Mouse (Mus musculus): ENCODE data around the gene Dst.

Gene Dst

DNA sequence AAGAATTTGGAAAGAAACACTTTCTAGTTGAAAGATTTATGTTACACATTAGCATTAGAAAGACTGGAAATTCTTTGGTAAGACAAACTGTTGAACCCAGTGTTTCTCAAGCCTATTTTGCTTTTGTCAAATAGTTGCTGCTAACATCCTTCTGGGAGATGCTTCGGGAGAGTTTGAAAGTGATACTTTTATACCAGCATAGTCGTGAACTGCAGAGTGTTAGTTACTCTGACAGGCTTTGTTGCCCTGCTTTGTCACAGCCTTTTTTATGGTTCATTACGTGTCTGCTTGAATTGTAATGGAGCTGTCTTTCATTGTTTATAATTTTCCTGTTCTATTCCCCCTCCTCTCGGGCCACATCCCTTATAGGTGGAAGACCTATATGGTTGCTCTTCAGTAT is 192.4 kb downstream of the Dst start:
- no peak for DNase-seq (ENCODE audit: low read depth, low spot score)

DNA sequence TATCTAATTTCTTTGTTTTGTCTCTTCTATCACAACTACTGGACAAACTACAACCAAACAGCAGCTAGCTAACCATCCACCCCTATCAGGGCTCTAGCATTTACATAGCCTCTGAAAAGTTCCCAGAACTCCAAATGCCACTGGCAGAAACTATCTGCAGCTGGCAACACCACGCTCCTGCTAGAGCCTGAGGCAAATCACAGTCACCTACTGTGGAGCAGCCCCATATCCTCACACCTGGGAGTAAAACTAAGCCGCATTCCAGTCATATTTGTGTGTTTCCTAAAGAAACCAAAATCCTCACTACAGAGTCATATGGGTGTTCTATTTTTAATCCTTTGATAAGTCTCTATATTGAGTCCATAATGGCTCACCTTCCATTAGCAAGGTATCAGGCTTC is 194.6 kb downstream of the Dst start:
- DNase-seq (ENCODE audit: low read depth, low spot score): no peak

DNA sequence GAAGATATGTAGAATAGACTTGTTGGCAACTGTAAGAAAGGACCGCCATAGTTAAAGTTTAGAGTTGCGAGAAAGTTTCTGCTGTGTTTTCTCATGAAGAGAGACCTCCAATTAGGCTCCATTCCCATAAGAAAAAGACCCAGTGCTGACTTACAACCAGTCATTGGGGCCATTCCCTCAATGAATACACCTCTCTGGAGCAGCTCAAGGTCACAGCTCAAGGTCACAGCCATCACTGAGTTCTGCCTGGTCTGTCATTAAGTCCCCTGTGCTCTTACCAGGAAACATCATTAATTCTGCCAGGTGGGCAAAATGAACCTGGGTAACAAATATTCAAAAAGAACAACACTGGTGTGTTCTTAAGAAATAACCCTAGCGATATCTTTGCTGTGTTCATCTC is 195.2 kb downstream of the Dst start:
- DNase-seq (ENCODE audit: low read depth, low spot score): no peak

DNA sequence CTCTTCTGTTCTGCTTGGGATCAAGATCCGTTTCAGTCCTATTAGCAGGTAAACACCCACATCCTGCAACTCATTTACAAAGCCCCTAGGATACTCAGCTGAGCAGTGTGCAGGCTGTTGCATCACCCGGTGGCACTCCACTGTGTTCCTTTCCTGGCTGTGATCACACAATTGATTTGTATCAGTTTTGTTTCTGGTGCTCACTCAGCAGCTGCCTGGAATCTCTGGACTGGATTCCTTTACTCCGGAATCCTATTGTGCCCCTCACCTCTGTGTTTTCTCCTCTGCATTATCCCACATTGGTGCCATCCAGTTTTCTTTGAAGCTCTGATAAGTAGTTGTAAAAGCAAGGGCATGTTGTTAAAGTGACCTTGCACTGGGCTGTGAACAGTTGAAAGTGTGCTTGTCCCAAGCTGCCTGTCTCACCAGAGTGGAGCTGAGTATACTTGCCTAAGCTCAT is 195.7 kb downstream of the Dst start:
- DNase-seq (ENCODE audit: low read depth, low spot score): no peak

DNA sequence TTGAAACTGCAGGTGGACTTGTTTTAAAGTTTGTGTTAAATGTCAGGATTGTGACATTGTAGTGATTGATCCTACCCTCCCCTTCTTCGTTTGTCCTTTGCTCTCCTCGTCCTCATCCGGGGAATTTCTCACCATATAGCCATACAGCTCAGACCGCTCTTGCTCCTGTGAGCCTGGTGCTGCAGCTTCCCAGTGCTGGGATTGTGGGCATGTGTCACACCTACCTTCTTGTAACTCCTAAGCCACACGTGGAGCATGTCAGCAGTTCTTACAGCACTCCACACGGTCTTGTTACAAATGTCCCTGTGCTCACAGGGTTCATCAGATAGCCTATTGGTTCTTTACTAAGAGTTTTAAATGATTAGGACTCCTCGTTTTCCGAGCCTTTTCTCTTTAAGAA is 196.8 kb downstream of the Dst start:
- DNase-seq (ENCODE audit: low read depth, low spot score): no peak

DNA sequence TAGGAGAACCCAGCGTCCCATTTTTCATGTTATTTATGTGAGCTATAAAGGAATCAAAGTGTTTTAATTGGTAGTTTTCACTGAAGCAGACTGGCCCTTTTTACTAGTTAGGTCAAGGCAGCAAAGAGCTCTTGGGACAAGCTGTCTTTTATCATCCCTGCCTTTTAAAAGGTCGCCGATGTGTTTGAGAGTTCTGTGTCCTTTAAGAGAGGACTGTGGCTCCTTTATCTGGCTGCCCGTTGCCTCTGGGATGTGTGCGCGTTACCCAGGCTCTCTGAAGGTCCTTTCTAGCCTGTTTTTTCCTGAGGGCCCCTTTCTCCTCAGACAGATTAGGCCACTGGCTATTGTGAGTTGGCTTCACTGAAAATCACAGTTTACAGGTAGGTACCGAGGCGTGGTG is 198.6 kb downstream of the Dst start:
- no peak for DNase-seq (ENCODE audit: low read depth, low spot score)

DNA sequence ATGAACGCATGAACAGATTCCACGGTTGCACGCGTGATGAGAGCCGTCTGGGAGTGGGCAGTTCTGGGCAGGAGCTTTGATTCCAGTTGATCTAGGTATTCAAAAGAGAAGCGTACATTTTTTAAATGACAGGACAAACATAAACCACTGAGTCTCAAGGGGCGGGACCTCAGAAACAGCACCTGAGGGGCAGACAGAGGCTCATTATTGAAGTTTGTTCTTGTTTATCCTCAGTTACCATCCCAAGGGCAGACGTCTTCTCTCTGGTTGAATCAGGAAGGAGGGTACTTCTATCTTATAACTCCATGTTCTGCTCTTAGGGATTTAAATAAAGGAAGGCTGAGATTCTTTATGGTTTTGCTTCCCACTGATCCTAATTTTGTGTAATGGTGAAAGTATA is 199.1 kb downstream of the Dst start:
- no peak for DNase-seq (ENCODE audit: low read depth, low spot score)

DNA sequence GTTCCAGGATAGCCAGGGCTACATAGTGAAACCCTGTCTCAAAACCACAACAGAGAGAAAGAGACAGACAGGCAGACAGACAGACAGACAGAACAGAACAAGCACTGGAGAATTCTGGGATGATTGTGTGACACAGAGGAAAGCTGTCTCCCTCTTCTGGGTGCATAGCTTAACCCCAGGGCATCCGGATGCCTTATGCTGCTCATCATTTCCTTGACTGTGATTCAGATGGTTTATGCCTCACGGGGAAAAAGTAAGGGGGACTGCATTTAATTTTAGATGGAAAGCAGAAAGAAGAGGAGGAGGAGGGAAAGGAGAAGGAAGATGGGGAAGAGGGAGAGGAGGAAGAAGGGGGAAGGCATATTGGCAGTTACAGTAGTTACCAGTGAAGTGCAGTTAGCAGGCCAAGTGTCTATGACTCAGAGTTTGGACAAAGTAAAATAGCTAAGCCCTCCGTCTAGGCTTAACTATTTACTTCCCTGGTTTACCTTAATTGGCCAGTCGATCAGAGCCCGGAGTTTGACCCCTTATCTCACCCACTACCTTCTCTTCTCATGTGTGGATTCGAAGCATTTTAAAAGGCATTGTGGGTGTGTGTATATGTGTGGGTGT is 201.7 kb downstream of the Dst start:
- DNase-seq (ENCODE audit: low read depth, low spot score): no peak

DNA sequence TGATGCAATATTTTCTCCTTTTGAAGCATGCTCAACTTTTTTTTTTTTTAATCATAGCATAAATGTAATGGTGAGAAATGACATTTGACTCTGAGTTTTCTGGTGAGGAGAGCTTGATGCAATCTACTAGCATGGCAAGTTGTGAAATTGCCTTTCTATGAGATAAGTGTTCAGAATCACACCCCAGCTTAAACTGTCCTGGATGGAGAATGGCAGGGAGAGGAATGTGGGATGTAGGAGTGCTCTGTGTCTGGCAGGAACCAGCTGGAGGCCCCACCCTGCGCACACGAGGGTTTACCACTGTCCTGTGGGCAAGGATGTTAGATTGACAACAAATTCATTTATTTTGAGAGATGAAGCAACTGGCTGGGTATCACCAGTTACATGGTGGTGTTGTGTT is 202.8 kb downstream of the Dst start:
- DNase-seq (ENCODE audit: low read depth, low spot score): no peak

DNA sequence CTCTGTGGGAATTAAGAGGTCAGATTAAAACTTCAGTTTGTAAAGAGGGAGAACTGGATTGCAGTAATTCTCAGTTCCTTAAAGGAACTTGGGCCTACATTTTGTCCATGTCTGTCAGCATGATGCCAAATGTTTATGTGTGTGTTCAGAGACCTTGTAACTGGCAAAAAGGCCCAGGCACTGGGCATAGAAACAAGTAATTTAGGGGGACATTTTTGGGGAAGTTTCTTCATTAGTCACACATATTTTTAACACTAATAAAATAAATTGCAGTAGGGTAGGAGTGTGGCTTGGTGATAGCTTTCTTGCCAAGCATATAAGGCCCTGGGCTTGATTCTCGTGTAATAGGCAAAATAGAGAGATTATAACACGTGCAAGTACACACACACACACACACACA is 203.9 kb downstream of the Dst start:
- no peak for DNase-seq (ENCODE audit: low read depth, low spot score)

DNA sequence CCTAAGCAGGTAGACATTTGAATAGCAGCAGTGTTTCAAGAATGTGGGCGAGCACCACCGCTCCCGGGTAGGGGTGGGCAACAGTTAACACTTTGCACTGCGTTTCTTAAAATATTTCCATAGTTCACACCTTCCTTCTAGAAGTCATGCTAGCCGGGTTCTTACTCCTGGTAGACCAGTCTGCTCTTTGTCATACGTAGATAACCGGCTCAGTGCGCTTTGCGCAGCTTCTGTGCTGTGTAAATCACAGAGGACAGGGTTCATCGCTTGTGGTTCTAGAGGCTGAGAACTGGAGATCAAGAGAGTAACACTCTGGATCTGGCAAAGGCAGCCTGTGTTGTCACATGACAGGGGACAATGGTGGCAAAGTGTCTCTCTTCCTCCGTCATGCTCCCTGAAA is 208.4 kb downstream of the Dst start:
- DNase-seq (ENCODE audit: low read depth, low spot score): no peak

DNA sequence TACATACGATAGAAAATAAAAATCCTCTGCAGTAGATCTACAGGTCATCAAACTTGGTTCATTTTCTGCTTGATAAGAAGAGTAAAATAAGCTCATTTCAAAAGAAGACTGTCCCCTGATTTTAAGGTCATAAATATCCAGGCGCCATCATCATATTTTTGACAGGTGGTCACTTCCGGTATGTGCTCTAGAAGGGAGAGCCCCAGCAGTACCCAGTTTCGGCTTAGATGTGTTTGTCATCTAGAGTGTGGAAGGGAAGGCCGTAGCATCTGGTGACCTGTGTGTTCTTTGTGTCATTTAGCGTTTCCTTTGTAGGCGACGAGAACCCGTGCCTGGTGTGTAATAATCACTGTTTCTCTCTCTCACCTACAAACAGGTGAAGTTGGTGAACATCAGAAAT is 209.0 kb downstream of the Dst start:
- DNase-seq (ENCODE audit: low read depth, low spot score): no peak

DNA sequence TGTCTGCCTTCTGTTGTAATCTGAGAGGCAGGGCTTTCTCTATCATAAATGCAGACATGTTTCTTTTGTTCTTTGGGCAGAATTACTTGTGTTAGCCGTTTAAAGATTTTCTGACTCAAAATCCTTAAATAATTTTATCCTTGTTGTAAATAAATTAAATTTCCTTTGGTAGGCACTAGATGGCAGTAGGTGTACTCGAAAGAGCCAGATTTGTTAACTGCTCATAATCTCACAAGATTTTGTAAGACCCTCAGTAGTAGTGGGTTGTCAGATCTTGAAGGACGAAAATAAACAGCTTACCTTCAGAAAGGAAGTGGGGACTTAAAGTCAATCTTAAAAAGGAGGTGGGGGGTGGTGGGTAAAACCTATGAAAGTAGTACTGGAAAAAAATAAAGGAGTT is 209.7 kb downstream of the Dst start:
- DNase-seq (ENCODE audit: low read depth, low spot score): no peak

DNA sequence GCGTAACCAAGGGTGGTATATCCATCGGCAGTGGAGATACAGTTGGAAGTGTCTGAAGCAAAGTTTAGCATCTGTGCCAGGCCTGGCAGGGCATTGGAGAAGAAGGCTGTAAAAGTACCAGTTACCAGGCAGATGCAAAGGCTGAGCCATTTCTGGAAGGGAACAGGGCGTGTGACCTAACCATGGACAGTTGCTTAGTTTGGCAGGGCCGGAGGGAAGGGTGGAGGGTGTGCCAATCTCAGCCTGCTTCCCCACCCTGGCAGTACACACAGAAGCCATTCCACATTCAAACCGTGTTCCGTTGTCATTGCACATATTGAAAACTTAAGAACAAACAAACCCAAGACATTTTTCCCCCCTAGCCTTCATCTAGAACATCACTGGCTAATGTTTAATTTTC is 212.0 kb downstream of the Dst start:
- DNase-seq (ENCODE audit: low read depth, low spot score): no peak

DNA sequence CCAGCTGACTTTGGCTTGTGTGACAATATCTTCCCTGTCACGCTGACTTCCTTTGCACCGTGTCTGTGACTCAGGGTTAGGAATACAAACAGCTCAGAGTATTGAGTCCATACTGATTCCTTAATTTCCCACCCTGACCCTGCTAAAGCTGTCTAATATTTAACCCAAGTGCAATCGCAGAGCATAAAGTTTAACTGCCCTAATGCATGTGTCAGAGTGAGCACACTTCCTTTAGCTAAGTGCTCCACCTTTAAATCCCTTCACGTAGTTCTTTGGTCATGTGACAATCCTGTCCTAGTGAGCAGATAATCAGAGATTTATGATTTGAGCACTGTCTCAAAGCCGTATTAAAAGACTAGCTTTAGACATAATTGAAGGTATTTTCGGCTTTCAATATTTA is 212.6 kb downstream of the Dst start:
- DNase-seq (ENCODE audit: low read depth, low spot score): no peak

DNA sequence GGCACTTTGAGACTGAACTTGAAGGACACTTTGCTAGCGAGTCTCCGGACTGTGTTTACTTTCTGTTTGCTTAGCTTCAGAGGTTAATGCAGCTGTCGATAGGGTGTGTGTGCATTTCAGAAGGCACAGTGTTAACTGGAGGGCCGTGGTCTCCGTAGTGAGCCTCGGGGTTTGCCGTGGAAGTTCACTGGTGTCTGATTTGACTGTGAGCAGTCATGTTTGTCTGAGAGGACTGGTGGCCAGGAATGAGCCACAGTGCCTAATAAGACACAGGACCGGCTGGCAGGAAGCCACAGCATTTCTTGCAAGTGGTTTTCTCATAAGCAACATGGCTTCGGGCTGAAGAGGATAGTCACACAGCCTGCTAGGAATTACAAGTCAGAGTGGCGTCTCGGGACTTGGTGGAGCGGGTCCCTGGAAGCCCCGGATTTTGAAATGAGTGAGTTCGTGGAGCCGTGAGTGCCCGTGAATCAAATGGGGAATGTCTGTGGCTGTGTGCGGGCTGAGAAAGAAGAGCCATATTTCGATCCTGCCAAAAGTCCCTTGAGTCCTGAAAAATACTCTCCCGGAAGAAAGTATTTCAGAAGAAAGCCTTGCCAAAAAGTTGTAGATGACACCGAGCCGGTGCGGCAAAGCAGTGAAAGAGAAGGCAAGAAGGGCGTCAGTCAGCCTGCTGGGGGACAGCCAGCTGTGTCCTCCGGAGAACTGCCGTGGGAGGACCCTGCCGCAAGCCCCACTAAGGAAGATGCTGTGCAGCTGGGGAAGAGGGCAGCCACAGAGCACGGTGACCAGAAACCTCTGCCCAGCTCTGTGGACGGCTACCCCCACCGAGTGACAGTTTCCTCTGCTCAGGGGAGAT is 213.4 kb downstream of the Dst start:
- DNase-seq (ENCODE audit: low read depth, low spot score): no peak

DNA sequence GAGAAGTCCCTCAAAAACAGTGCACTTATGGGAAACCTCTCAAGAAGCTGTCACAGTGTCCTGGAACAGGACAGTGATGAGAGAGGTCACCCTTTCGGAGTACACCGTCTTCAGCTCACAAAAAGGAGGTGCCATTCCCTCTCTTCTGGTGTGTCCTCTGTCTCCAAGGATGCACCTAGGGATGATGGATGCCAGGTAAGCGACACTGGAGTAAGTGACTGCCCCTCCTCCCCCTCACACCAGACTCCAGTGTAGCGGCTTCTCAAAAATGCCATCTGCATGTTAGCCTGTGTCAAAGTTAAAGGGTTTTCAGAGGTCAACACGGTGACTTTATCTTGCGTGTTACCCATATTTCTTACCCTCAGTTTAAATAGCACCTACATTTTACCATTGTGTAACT is 214.2 kb downstream of the Dst start:
- DNase-seq (ENCODE audit: low read depth, low spot score): no peak

DNA sequence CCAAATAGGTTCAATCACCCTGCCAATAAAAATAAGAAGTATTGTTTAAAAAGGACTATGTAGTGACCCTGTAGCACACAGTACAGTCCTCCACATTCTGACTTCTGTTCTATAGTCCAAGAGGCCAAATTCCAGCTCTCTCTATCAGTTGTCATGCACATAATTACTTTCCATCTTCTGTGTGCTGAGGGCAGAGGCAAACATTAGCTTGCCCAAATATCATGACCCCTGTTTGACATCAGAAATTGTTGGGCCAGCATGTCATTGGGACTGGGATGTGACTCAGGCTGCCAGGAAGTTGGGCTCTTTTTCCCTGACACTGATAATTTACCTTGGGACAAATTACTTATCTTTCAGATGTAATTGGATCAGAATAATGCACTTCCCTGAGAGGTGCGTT is 214.9 kb downstream of the Dst start:
- DNase-seq (ENCODE audit: low read depth, low spot score): no peak

DNA sequence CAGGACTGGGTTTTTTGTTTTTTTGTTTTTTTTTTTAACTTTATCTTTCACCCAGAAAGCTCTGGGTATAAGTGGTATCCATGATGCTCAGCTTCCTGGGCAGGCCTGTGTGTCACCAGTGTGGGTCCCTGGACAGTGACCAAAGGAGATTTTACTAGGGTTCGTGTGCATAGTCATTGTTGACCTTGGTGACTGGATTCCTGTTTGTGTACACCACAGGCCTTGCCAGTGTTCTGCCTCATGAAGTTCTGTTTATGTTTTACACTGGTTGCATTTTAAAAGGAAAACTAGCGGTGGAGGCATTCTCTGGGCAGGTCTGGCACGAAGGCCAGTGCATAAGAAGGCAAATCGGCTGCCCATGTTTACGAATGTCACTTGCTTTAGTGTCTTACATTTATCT is 215.3 kb downstream of the Dst start:
- DNase-seq (ENCODE audit: low read depth, low spot score): no peak

DNA sequence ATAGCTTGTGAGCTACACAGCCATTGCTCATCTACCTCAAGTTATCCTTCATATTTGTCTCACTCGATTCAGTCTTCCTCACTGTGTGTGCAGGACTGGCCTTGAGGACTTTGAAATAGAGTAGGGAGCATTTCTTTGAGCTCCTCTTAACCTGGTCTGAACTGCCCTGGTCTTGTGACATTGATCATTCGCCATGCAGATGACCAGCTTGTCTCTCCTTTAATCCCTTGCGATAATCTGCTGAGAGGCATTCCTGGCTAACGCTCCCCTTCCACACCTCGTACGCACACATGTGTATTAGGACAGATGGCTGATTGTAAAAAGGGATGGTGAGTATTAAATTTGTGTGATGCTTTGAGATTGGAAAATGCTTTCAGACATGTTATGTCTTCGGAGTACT is 216.4 kb downstream of the Dst start:
- DNase-seq (ENCODE audit: low read depth, low spot score): no peak

DNA sequence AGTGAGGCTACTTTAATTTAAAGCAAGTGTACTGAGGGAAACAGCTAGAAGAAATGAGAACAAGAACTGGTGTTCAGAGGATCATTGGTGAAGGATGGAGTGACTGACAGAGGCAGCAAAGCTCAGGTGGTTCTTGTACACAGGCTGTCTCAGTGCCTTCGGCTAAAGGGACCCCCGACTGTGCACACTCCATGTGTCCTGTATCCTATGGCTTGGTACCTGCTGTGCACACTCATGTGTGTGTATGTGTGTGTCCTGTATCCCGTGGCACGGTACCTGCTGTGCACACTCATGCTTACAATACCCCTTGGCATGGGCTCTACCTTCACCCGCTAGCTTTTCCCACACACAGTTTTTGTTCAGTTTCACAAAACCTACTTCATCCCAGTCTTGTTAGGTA is 217.1 kb downstream of the Dst start:
- no peak for DNase-seq (ENCODE audit: low read depth, low spot score)

DNA sequence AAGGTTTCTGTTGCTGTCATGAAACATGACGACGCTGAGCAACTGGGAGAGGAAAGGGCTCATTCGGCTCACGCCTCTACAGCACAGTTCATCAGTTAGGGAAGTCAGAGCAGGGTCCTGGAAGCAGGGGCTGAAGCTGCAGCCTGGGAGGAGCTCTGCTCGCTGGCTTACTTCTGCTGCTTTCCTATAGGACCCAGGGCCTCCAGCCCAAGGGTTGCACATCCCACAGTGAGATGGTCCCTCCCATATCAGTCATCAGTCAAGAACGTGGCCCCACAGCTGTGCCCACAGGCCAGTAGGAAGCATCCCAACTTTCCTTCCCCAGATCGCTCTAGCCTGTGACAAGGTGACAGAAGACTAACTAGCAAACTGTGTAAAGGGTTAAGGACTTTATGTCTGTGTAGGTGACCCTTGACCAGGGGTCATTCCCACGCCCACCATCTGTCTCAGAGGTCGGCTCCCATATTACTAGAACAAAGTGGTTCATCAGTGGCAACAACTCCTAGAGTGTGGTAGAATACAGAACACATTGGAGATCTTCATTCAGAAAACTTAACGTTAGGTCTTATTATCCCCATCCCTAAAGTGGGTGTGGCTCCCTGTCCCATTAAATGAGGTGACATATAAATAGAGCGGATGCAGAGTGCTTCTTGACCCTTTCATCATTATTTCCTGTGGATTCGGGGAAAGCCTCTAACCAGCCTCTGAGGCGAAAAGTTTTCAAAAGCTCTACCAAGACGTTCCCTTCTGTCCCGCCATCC is 219.9 kb downstream of the Dst start:
- DNase-seq (ENCODE audit: low read depth, low spot score): no peak

DNA sequence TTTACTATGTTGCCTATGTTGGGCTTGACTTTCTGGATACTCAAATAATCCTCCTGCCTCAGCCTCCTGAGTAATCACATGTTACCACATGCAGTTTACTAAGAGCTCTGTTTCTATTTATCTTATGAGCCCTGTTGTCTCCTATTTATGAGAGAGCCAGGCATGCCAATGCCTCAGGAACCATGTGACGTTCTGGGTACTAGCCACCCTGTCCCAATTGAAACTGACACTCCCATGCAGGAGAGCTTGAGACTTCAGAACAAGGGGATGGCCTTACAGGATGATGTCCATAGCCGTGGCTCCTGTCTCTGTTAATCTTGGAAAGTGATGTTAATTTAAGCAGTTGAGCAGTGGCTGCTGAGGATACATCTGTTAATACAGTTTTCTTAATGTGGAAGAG is 220.8 kb downstream of the Dst start:
- DNase-seq (ENCODE audit: low read depth, low spot score): no peak
